Mouse (Mus musculus) ES-CJ7 (cell line): ENCODE results near the gene Cyp46a1.

Experiments used
- DNase-seq: peaks from one replicate; pipeline ENCODE4 v3.0.0; 2011; ENCODE audit warnings: low read depth, low spot score

The Cyp46a1 gene

DNA sequence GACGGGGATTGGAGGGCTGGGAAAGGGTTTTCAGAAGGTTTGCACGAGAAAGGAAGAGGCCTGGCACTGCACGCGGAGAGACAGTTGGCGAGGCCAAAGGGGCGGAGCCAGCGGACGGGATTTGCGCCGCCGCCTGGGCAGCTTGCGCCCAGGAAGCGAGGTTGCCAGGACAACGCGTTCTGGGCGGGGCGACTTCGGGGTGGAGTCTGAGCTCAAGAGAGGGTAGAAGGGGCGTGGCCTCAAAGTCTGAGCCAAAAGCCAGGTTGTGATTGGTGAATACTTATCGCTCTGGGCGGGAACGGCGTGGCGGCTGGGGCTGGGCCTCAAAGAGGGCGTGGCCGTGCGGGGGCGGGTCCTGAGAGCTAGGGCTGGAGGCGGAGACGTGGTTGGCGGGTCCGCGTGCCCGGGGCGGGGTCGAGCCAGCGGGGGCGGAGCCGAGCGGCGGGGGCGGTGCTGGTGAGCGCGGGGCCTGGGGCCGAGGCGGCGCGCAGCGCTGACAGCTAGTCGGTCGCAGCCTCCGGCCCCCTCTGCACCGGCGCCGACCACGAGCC lies at the start of gene Cyp46a1:
Gene Cyp46a1 (plus strand): TSS at position 487 of the 551 bp plus-strand sequence.
- peak; percentile 99 for DNase-seq

DNA sequence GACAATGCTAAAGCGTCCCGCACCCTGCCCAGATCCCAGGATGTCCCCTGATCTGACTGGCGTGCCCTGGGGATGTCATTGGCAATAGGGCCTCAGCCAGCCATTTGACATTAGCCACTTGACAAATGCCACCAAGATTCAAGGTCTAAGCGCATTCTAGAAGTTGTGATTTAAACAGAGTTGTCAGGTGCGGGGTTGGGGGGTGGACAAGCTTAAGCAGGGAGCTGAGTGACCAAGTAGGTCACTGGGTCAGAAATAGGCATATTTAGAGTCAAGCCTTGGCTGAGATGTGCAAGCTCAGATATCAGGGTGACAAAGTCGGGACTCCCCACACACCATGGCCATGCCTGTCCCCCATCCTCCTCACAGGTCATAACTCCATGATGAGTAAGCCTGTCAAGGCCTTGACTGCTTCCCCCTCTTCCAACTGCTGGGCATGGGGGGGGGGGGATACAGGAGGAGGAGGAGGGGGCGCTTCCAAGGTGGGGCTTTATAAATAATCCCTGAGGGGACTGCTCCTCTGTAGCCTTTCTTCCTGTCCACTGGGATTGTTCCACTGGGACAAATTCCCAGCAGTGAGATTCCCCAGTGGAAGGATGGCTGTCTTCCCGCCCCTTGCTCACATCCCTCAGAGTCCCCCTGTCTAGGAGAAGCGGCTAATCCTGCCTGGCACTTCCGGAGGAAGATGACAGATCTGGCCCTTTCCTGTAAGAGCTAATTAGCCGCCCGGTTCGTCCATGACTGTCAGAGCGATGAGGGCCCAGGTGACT lies 49.5 kb upstream of the Cyp46a1 start:
- no peak for DNase-seq

DNA sequence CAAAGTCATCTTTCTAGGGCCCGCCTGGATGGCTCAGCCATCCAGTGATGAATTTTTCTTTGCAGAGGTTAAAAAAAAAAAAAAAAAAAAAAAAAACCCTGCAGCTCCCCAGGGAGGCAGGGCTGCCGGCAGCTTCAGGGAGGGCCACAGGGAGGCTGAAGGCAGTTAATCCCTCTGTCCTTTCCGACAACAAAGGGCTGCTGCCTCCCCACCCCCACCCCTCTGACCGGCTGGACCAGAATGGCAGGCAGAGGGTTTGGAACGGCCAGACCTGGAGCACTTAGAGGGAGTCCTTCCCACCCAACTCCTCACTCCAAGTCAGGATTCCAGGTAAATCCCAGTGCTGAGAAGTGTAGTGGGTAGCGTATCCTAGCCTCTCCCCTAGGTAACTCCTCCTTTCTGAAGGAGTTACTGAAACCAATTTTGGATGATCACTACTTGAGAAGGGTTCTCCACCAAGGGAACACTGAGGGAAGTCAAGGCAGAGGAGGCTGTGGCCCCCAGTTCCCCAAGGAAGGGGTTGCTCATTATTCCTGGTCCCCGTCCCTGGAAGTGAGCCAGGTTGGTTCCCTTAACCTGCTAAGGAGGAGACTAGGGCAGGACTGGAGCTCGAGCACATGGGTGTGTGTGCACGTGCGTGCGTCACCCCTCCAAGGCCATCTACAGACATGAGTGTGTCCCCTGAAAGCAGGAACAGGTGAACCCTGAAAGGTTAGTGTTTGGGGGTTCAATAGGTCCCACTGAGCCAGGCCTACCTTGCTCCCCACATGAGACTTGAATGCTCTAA lies 48.8 kb upstream of the Cyp46a1 start:
- DNase-seq = peak; percentile 33

DNA sequence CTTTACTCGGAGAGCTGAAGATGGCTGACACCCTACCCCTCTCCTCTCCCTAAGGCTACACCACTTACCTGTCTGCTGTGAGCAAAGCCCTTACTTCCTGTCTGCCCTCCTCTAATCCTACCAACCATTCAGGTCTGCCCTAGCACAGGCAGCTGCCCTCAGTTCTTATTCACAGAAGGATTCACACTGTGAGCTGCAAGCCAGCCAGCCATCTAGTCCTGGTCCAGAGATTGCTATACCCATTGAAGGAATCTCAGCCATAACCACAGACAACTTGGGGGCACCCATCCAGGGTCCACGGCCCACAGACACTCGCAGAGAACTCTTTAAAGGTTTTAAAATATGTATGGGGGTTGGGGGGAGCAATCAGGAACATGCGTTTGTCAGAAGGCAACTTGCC lies 47.8 kb upstream of the Cyp46a1 start:
- no peak for DNase-seq

DNA sequence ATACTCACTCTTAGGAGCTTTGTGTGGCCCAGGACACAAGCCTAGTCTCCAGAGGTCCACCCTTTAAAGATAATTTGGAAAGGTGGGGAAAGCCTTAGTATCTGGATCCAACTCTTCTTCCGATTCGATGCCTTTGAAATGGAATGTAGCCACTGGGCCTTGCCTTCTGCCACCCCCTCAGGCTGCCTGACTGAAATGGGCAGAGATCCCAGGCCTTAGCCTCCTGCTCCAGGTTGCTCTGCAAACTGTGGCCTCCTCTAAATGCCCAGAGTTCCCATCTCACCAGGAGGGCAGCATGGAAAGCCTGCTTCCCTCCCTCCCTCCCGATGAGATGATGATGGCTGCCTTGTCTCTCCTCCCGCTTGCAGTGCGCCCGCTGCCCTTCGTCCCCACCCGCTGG lies 47.2 kb upstream of the Cyp46a1 start:
- no peak for DNase-seq

DNA sequence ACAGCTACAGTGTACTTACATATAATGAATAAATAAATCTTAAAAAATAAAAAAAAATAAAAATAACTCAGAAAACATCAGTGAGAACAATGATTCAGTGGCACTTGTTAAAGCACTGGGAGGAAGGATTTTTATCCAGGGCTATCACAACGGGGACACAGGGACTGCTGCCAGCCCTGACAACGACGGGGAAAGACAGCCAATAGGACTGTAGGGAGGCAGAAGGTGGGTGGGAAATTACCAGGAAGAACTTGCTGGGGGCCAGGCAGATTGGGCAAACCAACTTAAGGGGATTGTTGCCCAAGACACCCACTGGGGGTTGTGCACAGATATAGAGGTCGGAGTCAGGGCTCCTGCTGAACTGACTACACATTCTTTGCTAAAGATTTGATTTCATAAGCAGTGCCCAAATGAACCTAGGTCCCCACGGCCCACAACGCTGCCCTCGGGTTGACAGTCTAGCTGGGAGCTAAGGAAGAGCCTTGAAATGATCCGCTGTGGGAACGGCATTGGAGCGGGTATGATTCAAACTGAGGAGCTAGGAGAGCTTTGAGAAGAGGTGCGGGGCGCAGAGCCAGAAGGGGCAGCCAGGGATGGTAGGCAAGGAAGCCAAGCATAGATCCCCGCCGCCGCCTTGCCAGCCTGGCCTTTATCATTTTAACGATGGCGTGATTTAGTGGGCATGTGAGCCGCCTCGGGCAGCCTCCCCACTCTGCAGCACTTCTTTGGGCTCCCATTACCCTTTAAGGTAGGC lies 45.9 kb upstream of the Cyp46a1 start:
- no peak for DNase-seq

DNA sequence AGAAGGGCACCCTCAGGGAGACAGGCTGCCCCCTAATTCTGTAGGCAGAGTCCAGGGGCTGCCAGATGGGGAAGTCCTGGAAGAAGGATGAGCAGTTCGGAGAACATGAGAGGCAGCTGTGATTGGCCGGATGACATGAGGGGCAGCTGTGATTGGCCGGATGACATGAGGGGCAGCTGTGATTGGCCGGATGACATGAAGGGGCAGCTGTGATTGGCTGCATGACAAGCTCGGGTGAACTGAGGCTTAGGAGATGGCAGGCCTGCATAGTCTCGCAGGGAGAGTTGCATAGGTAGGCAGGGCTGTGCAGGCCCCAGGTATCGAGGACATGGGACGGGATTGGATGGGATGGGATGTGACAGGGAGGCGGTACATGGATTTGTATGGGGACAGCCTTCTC lies 41.8 kb upstream of the Cyp46a1 start:
- peak; percentile 83 for DNase-seq

DNA sequence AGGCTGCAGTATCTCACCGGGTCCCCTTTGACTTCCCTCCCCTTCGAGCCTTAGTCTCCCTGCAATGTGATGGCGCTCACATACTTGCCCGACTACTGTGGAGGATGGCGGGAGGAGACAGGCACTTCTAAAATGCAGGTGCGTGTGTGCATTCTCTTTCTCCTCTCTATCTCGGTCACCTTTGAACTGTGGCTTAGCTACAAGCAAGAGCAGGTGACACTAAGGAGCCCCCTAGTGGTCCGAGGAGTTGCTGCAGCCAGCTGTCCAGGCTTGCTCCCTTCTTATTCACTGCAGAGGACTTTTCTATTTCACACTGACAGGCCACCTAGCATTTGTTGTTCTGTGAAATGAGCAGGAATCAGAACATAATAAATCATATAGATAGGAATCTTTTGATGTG lies 41.2 kb upstream of the Cyp46a1 start:
- peak; percentile 85 for DNase-seq

DNA sequence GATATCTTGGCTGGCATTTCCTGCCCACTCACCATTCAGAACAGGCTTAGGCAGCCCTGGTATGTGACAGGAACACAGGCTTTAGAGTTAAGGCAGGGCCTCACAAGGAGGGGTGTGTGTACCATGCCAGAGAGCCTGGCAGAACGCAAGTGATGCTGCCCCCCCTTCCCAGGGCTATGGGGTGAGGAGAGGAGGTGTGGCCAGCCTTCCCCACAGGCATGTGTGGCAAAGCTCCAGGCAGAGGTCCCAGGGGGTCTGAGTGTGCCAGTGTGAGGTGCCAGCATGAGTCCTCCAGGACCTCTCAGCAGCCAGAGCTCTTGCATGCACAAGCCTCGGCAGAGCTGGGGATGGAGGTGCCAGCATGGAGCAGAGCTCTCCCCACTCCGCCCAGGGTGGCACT lies 39.6 kb upstream of the Cyp46a1 start:
- no peak for DNase-seq

DNA sequence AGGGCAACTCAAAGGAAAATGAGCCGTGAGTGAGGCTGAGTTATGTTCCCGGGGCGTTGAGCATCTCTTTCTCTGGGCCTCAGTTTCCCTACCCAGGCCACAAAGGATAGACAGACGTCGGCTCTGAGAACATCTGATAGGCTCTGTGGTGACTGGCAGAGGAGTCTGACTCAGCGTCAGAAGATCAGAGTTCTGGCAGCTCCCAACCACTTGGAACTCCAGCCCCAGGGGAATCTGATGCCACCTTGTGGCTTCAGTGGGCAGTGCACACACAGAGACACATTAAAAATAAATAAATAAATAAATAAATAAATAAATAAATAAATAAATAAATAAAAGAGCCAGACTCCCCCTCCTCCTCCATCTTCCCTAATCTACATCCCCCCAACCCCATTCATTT lies 37.1 kb upstream of the Cyp46a1 start:
- DNase-seq = peak; percentile 68

DNA sequence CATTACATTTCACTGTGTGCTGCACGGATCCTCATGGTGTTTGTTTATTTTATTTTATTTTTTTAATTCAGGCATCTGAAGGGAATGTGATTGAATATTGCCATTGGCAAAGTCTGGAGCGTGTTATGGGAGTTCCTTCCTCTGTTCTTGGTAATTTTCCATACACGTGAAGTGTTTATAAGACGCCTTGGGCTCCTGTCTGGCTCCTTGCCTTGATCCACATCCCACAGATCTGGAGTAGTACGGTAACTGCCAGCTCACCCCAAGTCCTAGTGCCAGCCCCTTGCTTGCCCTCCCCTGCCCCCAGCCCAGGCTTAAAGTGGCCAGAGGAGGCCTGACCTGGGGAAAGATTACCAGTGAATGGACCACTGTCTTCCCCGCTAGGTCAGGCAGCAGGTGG lies 33.2 kb upstream of the Cyp46a1 start:
- no peak for DNase-seq

DNA sequence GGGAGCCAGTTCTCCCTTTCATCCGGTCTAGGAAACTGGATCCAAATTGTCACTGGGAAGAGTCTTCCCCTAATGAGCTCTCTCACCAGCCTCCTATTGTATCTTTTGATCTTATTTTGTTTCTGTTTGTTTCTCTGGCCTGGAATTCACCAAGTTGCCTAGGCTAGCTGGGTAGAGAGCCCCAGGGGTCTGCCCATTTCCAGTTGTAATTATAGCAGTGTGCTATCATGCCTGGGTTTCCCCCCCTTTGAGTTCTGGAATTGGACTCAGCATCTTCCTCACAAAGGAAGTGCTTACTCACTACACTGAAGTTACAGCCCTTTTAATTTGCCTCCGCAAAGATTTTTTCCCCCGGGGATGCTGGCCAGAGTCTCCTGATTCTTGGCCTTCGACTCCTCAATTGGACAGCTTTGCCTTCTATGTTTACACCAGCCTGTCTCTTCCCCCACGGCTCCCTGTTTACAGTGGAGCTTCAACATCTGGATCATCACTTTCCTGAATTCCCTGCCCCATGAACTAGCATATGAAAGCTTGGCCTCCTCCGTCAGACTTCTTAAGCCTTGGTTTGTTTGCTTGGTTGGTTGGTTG lies 30.3 kb upstream of the Cyp46a1 start:
- DNase-seq = no peak

DNA sequence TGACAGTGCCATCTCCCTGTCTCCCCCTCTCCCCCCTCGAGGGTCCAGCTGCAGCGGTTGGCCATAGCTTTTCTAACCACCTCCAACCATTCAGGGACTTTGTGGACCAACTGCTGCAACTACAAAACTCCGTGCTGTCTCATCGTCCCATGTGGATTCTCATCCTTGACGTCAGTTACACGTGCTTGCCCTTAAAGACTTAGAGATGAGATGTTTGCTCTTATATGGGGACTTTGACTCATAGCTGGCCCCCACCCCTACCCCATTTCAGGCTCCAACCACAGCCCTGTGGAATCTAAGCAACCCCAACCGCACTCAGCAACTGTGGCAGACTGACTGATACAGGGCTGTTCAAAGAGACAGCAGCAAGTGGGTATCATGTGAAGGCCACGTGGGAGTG lies 29.0 kb upstream of the Cyp46a1 start:
- DNase-seq = no peak

DNA sequence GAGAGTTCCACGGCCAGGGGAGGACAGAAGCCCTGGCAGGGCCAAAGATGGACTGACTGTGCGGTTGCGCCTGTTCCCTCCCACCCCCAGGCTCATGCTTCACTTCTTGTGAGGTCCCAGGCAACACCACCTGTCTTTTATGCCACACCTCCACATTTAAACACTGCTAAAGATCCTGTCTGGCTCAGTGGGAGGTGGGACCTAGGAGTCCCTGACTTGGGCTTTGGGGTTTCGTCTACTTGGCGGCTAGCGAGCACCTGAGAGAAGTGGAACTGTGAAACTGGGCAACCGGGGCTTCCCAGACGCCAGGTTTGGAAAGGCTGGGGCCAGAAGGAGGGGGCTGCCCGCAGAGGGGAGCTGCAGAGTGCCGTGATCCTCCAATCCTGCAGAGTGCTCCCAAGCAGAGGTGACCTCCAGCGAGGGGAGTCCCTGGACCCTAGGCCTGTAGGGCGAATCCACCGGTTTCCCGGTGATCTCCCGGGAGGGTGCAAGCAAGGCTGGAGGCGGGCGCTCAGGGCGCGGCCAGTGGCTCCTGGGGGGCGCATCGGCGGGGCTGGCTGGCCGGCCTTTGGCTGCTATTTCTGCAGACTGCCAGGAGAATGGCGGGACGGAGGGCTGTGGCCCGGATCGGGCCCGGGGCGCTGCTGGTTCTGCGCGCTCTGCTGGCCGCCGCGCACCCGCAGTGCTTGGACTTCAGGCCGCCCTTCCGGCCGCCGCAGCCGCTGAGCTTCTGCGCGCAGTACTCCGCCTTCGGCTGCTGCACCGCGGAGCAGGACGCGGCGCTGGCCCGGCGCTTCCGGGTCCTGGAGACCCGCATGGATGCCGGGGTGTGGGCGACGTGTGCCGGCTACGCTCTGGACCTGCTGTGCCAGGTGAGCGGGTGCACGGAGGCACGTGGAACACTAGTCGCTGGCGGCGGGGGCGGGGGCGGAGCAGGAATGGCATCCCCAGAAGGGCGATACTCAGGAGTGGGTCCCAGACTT lies 28.1 kb upstream of the Cyp46a1 start, which contains the start of gene Hhipl1:
Gene Hhipl1 (plus strand): TSS at position 459 of the 983 bp plus-strand sequence.
- peak; percentile 48 for DNase-seq

DNA sequence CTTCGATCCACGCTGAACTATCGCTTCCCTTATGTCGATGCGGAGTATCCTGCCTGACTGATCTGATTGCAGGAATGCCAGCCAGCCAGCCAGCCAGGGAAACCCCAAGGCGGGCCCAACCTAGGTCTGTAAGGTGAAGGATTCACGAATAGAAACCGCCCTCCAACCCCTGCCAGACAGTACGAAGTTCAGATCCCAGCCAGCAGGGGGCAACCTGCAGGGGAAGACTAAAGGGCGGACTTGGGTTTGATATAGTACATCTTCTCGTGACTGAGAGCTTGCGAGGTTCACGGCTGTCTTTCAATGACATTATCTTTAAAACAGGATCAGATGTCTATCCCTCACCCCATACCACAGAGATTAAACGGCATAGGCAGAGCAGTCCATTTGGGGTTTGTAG lies 26.6 kb upstream of the Cyp46a1 start:
- peak; percentile 84 for DNase-seq

DNA sequence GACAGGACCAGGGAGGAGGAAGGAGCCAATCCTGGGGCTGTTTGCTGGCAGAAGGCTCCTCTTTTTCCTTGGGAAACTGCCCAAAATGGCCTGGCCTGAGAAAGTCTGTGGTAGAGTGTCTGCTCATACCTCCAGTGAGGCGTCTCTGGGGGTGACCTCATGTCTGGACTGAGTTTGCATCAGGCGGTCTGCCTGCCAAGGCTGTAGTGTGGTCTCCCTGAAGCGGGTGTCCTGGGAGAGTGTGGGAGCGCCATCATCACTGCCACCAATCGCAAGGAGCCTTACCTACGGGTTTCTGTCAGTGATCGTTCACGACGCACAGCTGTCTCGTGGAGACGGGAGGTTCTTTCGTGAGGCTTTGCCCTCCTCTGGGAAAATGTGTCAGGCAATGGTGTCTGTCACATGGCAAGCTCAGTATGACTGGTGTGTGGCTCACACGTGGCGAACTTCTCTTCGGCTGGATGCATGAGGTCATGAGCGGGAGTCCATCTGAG lies 25.8 kb upstream of the Cyp46a1 start:
- DNase-seq = no peak

DNA sequence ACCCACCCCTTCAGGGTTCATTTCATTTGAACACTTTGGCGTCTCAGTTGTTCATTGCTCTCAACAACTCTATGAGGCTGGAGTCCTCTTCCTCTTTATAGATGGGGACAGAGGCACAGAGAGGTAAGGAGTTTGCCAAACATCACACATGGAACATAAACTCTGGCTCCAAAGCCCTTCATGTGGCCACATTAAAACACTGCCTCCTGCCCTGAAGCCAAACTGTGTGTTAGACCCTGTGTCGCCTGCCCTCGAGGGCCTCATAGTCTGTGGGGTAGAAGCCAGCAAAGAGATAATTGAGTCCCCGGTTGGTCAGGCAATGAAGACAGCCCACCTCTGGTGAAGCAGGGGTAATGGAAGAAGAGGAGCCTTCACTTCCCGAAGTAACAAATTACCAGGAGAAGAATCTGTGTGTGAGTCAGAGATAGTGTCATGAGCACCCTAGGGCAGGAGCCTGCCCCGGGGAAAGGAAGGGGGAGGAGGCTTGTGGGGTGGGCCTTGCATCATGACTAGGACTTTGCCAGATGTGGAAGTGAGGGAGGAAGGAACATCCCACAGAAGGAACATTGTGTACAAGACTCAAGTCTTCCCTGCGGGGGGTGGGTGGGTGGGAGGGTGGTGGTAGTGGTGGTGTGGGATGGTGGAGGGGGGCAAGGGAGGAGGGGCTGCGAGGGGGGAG lies 24.9 kb upstream of the Cyp46a1 start:
- DNase-seq = no peak

DNA sequence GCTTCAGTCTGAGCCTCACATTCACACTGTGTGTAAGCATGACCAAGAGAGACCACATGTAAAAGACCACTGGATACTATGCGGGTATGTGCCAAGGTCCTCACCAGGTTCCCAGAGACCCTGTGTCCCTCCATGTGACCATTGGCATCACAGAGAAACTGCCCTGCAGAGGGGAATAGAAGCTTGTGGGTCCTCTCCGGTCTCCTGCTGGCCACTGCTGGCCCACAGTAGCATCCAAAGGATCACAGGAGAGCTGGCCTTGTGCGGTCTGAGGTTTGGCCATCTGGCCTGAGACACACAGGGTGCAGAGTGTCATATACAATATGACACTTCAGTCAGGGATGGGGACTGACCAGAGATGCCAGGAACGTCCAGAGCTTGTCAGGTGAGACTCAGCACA lies 24.1 kb upstream of the Cyp46a1 start:
- no peak for DNase-seq

DNA sequence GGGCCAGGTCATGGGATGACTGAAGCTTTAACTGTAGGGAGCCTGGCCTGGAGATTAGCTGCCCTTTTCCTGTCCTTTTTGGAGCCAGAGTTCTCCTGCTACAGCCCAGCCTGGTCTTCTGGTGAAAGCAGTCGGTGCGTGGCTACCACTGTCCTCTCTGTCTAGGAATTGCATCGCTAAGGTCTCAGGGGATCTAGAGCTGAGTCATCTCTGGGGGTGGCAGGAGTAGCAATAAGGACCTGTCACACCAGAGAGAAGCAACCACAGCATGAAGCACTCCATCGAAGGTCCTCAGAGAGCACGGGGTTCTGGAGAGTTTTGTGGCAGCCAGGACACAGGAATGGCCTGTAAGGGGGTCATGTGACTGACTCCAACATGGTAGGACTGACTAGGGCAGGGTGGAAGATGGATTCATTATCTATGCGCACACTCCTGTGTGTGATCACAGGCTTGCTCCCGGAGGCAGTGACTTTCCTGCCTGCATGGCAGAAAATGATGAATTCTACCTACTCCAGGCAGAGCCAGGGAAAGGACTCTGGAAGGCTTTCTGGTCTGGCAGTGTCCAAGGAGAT lies 23.6 kb upstream of the Cyp46a1 start:
- DNase-seq = no peak
